Mouse (Mus musculus) hindbrain, embryonic 15.5 days (tissue): ENCODE results near the gene Gm37240. TPM values are rescaled to one million over a fixed set of nuclear protein-coding genes. Genes with fewer than 3 reads are reported as not detected.

Experiments used
- ATAC-seq: fragments of 200-750 bp; cut with Nextera tagmentation; 2 replicates; pipeline ENCODE4 v1.8.0; 2017; ENCODE audit warnings: low read depth, moderate number of reproducible peaks, moderate TSS enrichment; ENCODE audit not compliant: low FRiP score
- H3K27ac ChIP-seq: fragments of 300-500 bp; sonication (generic); replicated peaks from 2 replicates; pipeline ENCODE4 v1.5.1; 2015; ENCODE audit warnings: mild to moderate bottlenecking, inconsistent platforms
- H3K27me3 ChIP-seq: fragments of 300-500 bp; sonication (generic); 2 replicates; pipeline ENCODE4 v1.6.1; 2015; ENCODE audit warnings: control low read depth, inconsistent platforms
- H3K36me3 ChIP-seq: fragments of 300-500 bp; sonication (generic); 2 replicates; pipeline ENCODE4 v1.6.1; 2015; ENCODE audit warnings: control low read depth, inconsistent platforms
- H3K4me1 ChIP-seq: fragments of 300-500 bp; sonication (generic); replicated peaks from 2 replicates; pipeline ENCODE4 v1.6.1; 2015; ENCODE audit warnings: control low read depth, inconsistent platforms
- H3K4me2 ChIP-seq: fragments of 300-500 bp; sonication (generic); 2 replicates; pipeline ENCODE4 v1.6.1; 2015; ENCODE audit warnings: moderate library complexity, mild to moderate bottlenecking, inconsistent platforms
- H3K4me3 ChIP-seq: fragments of 300-500 bp; sonication (generic); 2 replicates; pipeline ENCODE4 v1.5.1; 2015; ENCODE audit warnings: mild to moderate bottlenecking, inconsistent platforms
- H3K9ac ChIP-seq: fragments of 300-500 bp; sonication (generic); 2 replicates; pipeline ENCODE4 v1.6.1; 2015; ENCODE audit warnings: inconsistent platforms
- H3K9me3 ChIP-seq: fragments of 300-500 bp; sonication (generic); 2 replicates; pipeline ENCODE4 v1.6.1; 2016; ENCODE audit warnings: control low read depth, inconsistent platforms
- WGBS: fragments of 180-500 bp; shearing (Covaris S2); methylation state at CpG from one replicate; pipeline ENCODE4 v1.1.7; 2015; 5-methylcytosine and 5-hydroxymethylcytosine counted together
- polyA plus RNA-seq: library from polyadenylated mRNA; unstranded; fragments of >200 nt; fragmentation: Nextera tagmentation; extraction: Ambion mirVana; gene quantifications from 2 replicates; pipeline ENCODE4 v1.2.1, GENCODE M21; 2015

The Gm37240 gene
- polyA plus RNA-seq, 1 experiment from 2014 or later, result 0.87 TPM

DNA sequence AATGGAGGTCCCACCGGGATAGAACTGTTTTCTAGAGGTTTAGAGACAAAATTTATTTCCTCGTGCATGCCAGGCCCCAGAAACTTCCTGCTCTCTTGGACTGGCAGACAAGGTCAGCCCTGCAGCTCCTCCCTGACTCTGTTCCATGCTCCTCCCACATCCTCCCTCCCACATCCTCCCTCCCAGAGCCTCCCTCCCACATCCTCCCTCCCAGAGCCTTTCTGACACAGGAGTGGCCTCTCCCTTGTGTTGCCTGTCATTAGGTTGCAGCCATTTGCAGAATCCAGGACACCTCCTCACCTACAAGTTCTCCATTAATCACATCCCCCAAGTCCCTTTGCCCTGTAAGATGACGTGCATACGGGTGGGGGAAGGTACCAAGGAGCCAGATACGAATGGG lies 404.7 kb downstream of the Gm37240 start:
- no peaks in the 10 kb centered on the region for H3K4me1 ChIP-seq
- H3K4me2 ChIP-seq, result no peak overlapping the region
- no peak for ATAC-seq
- H3K4me3 ChIP-seq, result no peak overlapping the region
- H3K36me3 ChIP-seq, result no peaks in the 10 kb centered on the region
- H3K9ac ChIP-seq, result no peak overlapping the region
- no peaks in the 10 kb centered on the region for H3K27me3 ChIP-seq
- H3K9me3 ChIP-seq, result no peaks in the 10 kb centered on the region
- H3K27ac ChIP-seq, result no peak overlapping the region
- WGBS, result 62% methylated on average over 5 of the region's 5 CpGs

DNA sequence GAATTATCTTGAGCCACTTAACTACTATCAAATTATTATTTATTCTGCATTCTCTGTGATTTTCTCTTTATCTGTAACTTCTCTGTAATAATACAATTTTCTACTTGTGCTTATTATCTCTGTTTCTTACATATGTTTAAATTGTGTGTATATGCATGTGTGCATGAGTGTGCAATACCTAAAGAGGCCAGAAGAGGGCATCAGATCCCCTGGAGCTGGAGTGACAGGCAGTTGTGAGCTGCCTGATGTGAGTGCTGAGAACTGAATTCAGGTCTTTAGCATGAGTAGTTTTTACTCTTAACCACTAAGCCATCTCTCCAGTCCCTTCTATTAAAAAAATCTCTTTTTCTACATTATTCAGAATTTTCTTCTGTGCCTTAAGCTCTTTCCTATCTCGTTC lies 406.7 kb downstream of the Gm37240 start:
- no peaks in the 10 kb centered on the region for H3K27me3 ChIP-seq
- no peak overlapping the region for H3K9ac ChIP-seq
- H3K4me3 ChIP-seq, result no peak overlapping the region
- no peak for ATAC-seq
- H3K9me3 ChIP-seq, result no peaks in the 10 kb centered on the region
- H3K4me1 ChIP-seq, result no peaks in the 10 kb centered on the region
- no peaks in the 10 kb centered on the region for H3K36me3 ChIP-seq
- no peak overlapping the region for H3K27ac ChIP-seq
- no peak overlapping the region for H3K4me2 ChIP-seq
- WGBS, result 94% methylated on average over 1 of the region's 1 CpGs

DNA sequence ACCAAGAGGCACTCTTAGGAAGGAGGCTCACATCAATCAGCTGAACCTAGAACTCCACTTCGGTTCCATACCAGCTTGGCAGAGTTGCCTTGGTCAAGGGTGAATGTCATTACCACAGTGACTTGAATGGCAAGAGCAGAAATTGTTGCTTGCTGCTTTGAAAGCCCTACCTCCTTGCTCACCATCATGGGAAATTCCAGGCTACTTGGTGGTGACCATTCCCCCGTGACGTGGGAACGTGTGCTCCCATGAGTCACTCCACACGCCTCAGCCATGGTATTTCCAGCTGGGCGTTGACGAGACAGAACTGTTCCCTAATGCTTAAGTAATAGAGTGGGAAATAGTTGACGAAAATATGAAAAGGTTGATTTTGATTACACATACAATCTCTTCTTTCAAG lies 408.6 kb downstream of the Gm37240 start:
- Histone ChIP-seq H3K4me3 (no peak overlapping the region), H3K36me3 (no peaks in the 10 kb centered on the region), H3K4me1 (no peaks in the 10 kb centered on the region), H3K27ac (no peak overlapping the region), H3K9me3 (no peaks in the 10 kb centered on the region), H3K27me3 (no peaks in the 10 kb centered on the region), H3K9ac (no peak overlapping the region), H3K4me2 (no peak overlapping the region)
- no peak for ATAC-seq
- 92% methylated on average over 8 of the region's 8 CpGs for WGBS

DNA sequence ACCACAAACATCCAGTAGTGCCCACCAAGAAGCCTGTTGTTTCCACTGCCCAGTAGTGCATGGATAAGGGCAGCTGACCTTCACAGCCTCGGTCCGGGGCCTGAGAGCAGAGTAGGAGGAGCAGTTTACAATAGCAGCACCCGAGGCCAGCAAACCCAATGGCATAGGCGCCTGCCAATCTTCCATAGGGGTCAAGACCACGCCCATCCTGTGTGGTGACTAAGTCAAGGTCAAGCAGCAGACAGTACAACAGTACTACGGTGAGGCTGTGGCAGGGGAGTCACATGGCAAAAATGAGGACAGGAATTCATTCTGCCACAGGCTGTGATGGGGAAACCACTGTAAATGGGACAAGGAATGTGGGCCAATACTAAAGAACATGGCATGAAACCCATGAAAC lies 417.6 kb downstream of the Gm37240 start:
- Histone ChIP-seq H3K4me3 (no peak overlapping the region), H3K9ac (no peak overlapping the region), H3K27me3 (no peaks in the 10 kb centered on the region), H3K9me3 (no peaks in the 10 kb centered on the region), H3K4me1 (no peaks in the 10 kb centered on the region), H3K4me2 (no peak overlapping the region), H3K36me3 (no peaks in the 10 kb centered on the region), H3K27ac (no peak overlapping the region)
- 62% methylated on average over 6 of the region's 6 CpGs for WGBS
- ATAC-seq, result no peak

DNA sequence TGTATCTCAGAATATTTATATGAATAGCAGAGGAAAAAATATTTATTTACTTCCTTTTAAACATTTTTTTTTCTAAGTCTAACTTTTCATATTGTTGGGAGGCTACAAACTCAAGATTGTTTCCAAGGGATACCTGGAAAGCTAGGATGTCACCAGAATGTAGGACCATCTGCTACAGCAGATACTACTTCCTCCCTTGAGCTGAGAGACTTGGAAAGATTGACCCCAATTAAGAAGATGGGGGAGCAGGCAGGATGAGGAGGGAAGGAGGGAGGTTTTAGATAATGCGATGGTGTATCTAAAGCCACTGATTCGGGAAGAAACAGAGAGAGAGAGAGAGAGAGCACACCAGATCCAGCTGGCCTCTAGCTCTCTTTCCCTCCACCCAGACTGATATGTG lies 418.3 kb downstream of the Gm37240 start:
- no peak overlapping the region for H3K4me3 ChIP-seq
- no peaks in the 10 kb centered on the region for H3K4me1 ChIP-seq
- 74% methylated on average over 2 of the region's 2 CpGs for WGBS
- H3K36me3 ChIP-seq, result no peaks in the 10 kb centered on the region
- no peaks in the 10 kb centered on the region for H3K27me3 ChIP-seq
- H3K27ac ChIP-seq, result no peak overlapping the region
- H3K4me2 ChIP-seq, result no peak overlapping the region
- no peak overlapping the region for H3K9ac ChIP-seq
- H3K9me3 ChIP-seq, result no peaks in the 10 kb centered on the region
- ATAC-seq, result no peak

DNA sequence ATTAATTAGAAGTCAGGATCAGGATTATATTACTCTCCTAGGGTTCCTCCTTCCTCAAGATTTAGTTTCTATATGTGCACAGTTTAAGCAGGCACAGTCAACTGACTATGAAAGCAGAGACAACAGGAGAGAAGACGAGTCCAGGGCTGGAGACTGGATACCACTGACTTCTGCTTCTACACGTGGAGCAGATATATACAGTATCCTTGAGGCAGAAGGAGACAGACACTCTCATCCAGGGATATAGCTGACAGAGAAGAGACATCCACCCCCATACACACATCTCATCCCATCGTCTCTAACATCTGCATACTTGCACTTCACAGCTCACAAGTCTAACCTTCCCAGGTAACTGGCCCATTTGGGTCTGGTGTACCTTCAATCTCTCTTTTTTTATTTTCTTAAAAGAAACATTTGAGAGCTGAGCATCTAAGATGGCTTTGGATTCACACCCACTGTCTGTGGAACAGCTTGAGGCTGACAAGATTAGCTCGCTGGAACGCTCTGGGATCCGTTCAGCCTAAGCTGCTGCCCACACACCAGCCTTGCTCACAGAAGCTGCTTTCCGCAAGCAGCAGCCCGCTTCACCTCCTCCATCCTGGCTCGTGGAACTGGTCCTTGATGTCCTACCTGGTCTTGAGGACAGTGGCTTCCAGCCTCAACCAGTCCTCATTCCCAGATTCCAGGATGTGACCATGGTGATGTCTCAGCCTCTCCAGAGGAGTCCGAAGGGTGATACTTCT lies 421.9 kb downstream of the Gm37240 start:
- no peak overlapping the region for H3K4me2 ChIP-seq

DNA sequence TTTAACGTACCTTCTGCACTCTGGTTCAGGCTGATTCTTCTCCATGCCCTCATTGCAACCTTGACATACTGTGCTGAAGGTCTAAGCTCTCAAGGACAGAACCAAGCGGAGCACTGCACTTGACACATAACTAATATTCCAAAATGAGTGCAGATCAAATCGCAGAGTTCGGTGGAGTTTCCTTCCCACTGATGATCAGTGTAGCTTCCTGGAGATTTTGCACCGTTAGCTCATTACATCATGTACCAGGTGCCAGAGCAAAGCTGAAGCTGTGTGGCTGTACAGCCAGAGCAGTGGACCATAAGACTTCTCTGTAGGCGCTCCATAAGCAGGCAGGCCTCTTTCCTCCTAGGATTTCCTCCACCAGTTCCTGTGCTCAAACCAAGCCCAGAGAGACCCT lies 427.3 kb downstream of the Gm37240 start:
- H3K27me3 ChIP-seq, result no peaks in the 10 kb centered on the region
- H3K4me3 ChIP-seq, result no peak overlapping the region
- H3K27ac ChIP-seq, result no peak overlapping the region
- no peaks in the 10 kb centered on the region for H3K36me3 ChIP-seq
- ATAC-seq, result no peak
- 92% methylated on average over 6 of the region's 6 CpGs for WGBS
- H3K4me1 ChIP-seq, result no peaks in the 10 kb centered on the region
- H3K9me3 ChIP-seq, result no peaks in the 10 kb centered on the region
- H3K4me2 ChIP-seq, result no peak overlapping the region
- no peak overlapping the region for H3K9ac ChIP-seq

More for the DNA sequence above, 421.9 kb downstream of the Gm37240 start:
- no peaks in the 10 kb centered on the region for H3K27me3 ChIP-seq
- H3K9me3 ChIP-seq, result no peaks in the 10 kb centered on the region
- no peak overlapping the region for H3K4me3 ChIP-seq
- ATAC-seq, result no peak
- H3K9ac ChIP-seq, result no peak overlapping the region
- no peak overlapping the region for H3K27ac ChIP-seq
- H3K36me3 ChIP-seq, result no peaks in the 10 kb centered on the region
- WGBS, result 89% methylated on average over 10 of the region's 10 CpGs
- H3K4me1 ChIP-seq, result no peaks in the 10 kb centered on the region

DNA sequence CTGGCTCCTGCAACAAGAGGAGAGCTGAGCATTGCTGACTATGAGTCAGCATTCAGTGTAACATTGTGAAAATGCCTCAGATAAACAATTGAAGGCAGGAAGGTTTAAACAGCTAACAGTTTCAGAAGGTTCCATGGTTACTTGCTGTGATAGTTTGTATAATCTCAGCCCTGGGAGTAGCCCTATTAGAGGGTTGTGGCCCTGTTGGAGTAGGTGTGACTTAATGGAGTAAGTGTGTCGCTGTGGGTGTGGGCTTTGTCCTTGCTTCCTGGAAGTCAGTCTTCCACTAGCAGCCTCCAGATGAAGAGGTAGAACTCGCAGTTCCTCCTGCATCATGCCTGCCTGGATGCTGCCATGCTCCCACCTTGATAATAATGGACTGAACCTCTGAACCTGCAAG lies 430.3 kb downstream of the Gm37240 start:
- Histone ChIP-seq H3K4me3 (no peak overlapping the region), H3K4me1 (no peaks in the 10 kb centered on the region), H3K36me3 (no peaks in the 10 kb centered on the region), H3K9me3 (no peaks in the 10 kb centered on the region), H3K9ac (no peak overlapping the region), H3K27me3 (no peaks in the 10 kb centered on the region), H3K27ac (no peak overlapping the region), H3K4me2 (no peak overlapping the region)
- WGBS, result 77% methylated on average over 2 of the region's 2 CpGs
- no peak for ATAC-seq

DNA sequence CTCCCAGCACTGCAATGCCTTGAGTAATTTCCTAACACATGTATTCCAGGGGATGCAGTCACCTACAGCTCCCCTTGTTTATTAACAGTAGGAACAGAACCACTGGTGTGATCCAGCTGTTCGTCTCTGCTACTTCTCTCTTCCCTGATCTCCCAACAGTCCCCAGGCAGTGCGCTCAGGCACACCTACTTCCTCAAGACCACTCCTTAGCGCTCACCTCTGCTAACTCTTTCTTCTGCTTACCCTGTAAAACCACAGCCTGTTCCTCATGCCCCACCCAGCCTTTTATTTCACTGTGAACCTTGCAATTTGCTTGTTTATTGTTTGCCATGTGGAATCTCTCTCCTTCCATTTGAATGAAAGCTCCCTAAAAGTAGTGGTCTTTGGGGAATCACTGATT lies 431.9 kb downstream of the Gm37240 start:
- no peaks in the 10 kb centered on the region for H3K27me3 ChIP-seq
- H3K9ac ChIP-seq, result no peak overlapping the region
- no peak for ATAC-seq
- H3K4me2 ChIP-seq, result no peak overlapping the region
- H3K27ac ChIP-seq, result no peak overlapping the region
- no peaks in the 10 kb centered on the region for H3K4me1 ChIP-seq
- no peaks in the 10 kb centered on the region for H3K9me3 ChIP-seq
- no peak overlapping the region for H3K4me3 ChIP-seq
- H3K36me3 ChIP-seq, result no peaks in the 10 kb centered on the region
- WGBS, result 77% methylated on average over 3 of the region's 3 CpGs

DNA sequence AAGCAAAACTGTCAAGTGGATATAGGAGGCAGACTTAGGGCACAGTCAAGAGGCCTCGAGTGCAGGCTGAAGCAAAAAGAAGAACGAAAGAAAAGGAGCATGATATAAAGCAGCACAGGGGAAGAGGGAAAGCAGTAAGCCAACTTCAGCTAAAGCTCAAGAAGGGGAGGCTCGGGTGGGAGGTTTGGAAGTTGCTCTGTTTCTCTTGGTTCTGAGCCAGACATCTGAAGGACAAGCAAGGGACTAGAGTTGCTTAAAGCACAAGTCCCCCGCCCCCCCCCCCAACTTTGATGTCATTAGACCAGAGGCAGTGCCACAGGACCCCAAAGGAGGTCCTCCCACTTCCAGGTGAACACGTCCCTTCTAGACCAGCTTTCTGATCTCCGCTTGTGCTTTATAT lies 433.3 kb downstream of the Gm37240 start:
- no peaks in the 10 kb centered on the region for H3K4me1 ChIP-seq
- no peaks in the 10 kb centered on the region for H3K9me3 ChIP-seq
- H3K9ac ChIP-seq, result no peak overlapping the region
- WGBS, result 79% methylated on average over 6 of the region's 6 CpGs
- H3K27ac ChIP-seq, result no peak overlapping the region
- H3K4me2 ChIP-seq, result no peak overlapping the region
- ATAC-seq, result no peak
- no peaks in the 10 kb centered on the region for H3K36me3 ChIP-seq
- no peak overlapping the region for H3K4me3 ChIP-seq
- H3K27me3 ChIP-seq, result no peaks in the 10 kb centered on the region

DNA sequence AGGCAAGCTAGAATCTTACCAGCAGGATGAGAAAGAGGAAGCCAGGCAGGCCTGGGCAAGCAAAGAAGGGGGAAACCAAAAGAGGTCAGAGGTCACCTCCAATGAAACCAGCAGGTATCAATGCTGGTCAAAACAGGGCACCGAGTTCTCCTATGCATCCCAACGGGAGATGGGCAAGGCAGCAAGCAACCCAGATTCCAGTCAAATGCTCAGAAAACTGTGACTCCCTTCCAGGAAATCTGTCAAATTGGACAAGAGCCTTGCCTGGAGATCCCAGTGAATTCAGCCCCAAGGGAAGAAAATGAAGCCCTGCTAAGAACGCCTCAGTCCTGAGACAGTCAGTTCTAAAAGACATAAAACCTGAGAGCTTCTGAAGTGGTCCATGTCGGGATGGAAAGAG lies 437.9 kb downstream of the Gm37240 start:
- no peak overlapping the region for H3K4me3 ChIP-seq
- WGBS, result 76% methylated on average over 4 of the region's 4 CpGs
- H3K4me1 ChIP-seq, result no peaks in the 10 kb centered on the region
- no peaks in the 10 kb centered on the region for H3K9me3 ChIP-seq
- no peak overlapping the region for H3K9ac ChIP-seq
- no peak overlapping the region for H3K27ac ChIP-seq
- no peaks in the 10 kb centered on the region for H3K27me3 ChIP-seq
- no peaks in the 10 kb centered on the region for H3K36me3 ChIP-seq
- no peak for ATAC-seq
- no peak overlapping the region for H3K4me2 ChIP-seq

DNA sequence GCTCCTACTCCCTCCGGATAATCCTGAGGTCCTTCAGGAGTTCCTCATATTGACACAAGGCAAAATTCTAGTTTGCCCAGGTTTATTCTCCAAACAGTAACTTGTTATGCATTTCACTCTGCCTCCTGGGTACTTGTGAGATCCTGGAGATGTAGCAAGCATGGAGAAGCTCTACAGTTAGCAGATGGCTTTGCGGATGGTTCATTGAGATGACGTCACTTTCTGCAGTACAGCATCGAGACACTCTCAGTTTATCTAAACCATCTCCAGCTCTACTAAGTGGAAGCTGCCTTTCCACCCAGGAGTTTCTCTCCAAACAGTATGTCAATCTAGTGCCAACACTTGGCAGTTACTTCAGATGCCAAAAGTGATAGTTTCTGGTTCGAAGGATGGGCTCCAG lies 444.5 kb downstream of the Gm37240 start:
- Histone ChIP-seq H3K4me1 (no peaks in the 10 kb centered on the region), H3K4me3 (no peak overlapping the region), H3K36me3 (no peaks in the 10 kb centered on the region), H3K9ac (no peak overlapping the region), H3K4me2 (no peak overlapping the region), H3K9me3 (no peaks in the 10 kb centered on the region), H3K27me3 (no peaks in the 10 kb centered on the region), H3K27ac (no peak overlapping the region)
- ATAC-seq, result no peak
- 92% methylated on average over 5 of the region's 5 CpGs for WGBS

DNA sequence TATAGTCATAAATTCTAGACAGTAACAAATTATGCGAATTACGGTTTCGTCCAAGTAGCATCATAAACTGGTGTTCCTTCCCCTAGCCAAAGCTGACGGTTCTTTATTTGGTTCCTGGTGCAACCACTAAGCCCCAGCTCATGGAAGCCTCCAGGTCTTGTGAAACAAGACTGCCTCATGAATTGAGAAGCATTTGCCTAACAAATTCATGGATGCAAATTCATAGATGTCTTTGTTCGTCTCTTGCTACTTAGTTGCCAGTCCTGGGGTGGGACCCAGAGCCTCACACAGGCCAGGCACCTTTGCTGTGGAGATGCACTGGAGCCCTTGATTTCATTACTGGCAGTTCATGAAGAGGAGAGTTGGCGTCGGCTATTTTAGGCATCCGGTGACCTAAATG lies 445.1 kb downstream of the Gm37240 start:
- no peak for ATAC-seq
- 89% methylated on average over 8 of the region's 8 CpGs for WGBS
- Histone ChIP-seq H3K9me3 (no peaks in the 10 kb centered on the region), H3K27ac (no peak overlapping the region), H3K9ac (no peak overlapping the region), H3K4me3 (no peak overlapping the region), H3K4me1 (no peaks in the 10 kb centered on the region), H3K4me2 (no peak overlapping the region), H3K36me3 (no peaks in the 10 kb centered on the region), H3K27me3 (no peaks in the 10 kb centered on the region)
